Mouse (Mus musculus): ENCODE measurements around the gene Sptbn4.
A peak's percentile ranks its signal among the peaks of the same experiment; 100 is the strongest.

Gene Sptbn4

GRCm38 (mm10) chr7:27339114-27339513, 108.4 kb downstream of the Sptbn4 start:
- DNase-seq, result no peak

DNA sequence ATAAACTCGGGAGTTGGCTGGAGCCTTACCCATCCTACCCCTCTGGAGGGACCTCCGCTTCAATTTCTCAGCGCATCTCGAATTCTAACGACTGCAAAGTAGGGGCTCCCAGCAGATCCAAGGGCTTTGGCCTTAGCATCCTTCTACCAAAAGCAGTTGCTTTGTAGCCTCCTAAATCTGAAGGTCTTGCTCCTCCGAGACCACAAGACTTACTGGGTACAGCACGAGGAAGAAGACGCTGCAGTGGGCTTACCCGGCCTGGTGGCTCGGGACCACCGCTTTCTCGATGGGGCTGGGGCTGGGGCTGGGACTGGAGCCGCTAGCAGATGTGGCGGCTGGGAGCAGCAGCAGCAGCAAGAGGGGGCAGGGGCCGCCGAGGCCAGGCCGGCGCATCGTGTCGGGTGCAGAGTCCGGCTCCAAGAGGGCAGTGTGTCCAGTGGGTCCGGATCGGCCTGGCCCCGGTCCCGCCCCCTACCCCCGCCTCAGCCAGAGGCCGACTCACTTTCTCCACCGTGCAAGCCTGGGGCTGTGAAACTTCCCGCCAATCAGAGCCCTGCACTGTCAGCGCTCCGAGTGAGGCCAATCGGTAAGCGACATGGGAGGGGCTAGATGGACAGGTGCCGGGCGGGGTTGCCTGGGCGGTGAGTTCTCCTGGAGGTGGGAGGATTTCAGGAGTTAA, 110.2 kb downstream of the Sptbn4 start, which contains the start of gene Ltbp4:
Gene Ltbp4 (minus strand): TSS at position 518 of the 679 bp plus-strand sequence.
- peak; percentile 92 for DNase-seq

GRCm38 (mm10) chr7:27335928-27336823, 111.3 kb downstream of the Sptbn4 start:
- DNase-seq, result peak; percentile 99

DNA sequence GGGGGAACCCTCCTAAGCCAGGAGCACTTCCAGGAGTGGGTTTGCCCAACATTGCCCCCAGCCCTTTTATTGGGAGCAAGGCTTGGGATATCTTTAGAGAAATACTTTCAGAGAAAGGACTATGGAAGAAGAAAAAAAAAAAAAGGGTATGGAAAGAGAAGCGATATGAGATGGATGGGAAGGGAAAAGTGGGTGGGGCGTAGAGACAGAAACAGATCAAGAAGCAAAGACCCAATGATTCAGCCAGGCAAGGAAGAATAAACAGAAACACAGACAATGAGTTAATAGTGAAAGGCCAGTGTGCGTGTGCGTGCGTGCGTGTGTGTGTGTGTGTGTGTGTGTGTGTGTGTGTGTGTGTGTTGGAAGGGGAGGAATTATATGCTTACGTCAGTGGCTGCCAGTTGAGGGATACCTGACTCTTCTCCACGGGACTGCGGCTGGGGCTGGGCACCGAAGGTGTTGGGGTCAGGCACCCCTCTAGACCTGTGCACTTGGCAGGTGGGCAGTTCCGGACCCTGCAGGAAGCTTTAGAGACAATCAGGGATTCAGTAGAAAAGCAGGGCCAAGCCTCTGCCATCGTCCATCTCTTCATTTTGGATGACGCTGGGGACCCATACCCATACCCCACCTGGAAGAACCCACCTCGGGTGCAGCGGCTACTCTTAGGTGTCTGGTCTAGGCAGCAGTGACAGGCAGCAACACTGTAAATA, 112.3 kb downstream of the Sptbn4 start:
- DNase-seq, result peak; percentile 95

GRCm38 (mm10) chr7:27334405-27334911, 113.0 kb downstream of the Sptbn4 start:
- peak; percentile 99 for DNase-seq

- peak; percentile 98 for DNase-seq
These were observed 114.1 kb downstream of the Sptbn4 start for GRCm38 (mm10) chr7:27333316-27333941.

DNA sequence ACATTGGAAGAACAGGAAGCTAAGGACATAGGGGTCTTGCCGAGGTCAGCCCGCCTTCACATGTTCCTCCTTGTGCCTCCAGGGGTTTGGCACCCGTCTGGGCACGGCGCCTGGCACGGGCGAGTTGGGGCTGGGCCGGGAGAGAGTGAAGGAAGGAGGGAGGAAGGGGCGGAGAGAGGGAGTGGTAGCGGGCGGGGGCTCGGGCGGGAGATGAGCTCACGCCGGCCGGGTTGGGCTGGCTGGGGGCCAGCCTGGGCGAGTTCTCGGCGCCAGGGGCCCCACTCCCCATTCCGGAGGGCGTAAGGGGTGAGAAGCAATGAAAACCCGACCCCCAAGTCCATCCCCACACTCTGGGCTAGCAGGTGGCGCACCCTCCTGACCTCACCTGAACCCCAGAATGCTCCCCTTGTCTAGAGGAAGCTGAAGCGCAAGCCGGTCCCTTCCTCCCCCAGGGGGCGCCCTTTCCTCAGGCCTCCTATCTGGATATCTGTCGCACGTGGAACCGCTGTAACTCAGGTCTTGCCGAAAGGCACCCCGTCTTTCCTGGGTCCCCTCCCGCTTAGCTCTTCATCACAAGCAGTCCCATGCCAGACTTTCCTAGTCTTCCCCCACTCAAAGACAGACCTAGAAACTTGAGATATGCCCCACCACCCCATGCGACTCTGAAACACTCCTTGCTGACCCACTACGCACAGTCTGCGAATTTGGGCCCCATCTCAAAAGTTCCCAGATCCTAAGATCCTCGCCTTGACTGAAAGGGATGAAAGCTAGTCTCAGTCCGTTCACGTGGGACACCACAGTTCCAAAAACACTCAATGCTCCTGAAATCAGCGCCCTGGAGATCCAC, 114.9 kb downstream of the Sptbn4 start:
- peak; percentile 99 for DNase-seq

- no peak for DNase-seq
These were observed 115.6 kb downstream of the Sptbn4 start for GRCm38 (mm10) chr7:27331854-27332253.

GRCm38 (mm10) chr7:27331541-27331851, 116.0 kb downstream of the Sptbn4 start:
- no peak for DNase-seq

- peak; percentile 100 for DNase-seq
These were observed 116.6 kb downstream of the Sptbn4 start for GRCm38 (mm10) chr7:27330709-27331540.

GRCm38 (mm10) chr7:27329981-27330380, 117.5 kb downstream of the Sptbn4 start:
- peak; percentile 95 for DNase-seq

GRCm38 (mm10) chr7:27329326-27329947, 118.0 kb downstream of the Sptbn4 start:
- peak; percentile 98 for DNase-seq

DNA sequence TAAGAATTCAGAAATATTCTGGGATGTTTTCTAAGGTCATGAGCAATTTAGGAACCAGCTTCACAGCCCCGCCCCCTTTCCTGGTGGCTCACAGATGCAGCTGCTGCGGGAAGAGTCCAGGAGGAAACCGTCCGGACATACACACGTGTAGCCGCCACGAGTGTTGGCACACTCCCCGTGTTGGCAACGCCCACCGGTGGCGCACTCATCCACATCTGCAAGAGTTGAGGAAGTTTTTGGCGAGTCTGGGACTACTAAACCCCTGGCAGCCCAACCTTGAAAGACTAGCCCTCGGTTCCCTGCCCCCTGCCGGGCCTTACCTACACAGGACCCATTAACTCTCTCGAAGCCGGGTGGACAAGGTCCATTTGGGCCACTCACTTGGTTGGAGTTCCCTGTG, 118.8 kb downstream of the Sptbn4 start:
- DNase-seq, result peak; percentile 99

DNA sequence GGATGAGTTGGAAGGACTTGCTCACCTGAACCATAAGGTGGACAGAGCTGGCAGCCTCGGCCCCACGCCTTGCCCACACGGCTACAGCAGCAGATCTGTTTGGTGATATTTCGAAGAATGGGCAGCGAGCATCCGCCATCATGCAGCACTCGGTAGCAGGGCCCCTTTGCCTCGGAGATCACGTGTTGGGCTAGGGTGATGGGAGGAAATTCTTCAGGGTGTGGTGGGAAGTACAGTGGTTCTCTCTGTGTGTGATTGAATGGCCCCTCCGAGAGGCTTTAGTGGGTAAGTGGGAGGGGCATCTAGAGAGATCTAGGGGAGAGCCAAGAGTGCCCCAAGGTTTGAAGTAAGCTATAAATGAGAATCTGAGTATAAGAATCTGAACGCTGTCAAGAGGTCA, 119.3 kb downstream of the Sptbn4 start:
- DNase-seq, result peak; percentile 97

- peak; percentile 94 for DNase-seq
These were observed 120.0 kb downstream of the Sptbn4 start for GRCm38 (mm10) chr7:27327500-27327899.

DNA sequence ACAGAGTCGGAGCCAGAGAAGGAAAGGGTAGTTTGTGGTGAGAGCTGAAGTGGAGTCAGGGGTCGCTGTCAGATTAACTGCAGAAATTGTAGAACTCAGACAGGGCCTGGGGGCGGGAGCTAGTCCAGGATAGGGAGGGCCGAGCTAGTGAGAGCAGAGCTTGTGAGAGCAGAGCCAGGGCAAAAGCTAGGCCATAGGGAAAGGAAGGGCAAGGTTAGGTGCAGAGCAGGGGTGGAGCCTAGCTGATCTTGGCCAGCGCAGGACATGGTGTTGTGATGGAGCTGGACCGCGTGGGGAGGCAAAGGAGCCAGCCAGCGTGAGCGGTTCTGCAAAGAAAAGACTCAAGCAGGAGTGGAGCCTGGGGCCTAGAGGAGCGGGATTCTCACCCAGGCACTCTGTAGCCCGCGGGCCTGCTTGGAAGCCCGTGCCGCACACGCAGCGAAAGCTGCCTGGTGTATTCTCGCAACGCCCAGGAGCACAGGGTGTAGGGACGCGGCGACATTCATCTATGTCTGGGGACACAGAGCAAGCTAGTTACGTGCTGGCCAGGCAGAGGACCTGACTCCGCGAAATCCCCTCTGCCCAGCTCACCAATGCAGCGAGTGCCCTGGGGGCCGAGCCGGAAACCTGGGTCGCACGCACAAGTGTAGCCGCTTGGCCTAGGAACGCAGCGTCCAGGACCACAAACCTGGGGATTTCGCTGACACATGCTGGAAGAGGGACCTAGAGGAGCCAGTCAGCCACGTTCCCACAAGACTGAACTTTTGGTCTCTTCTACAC, 121.2 kb downstream of the Sptbn4 start:
- DNase-seq, result peak; percentile 99

GRCm38 (mm10) chr7:27325697-27326096, 121.8 kb downstream of the Sptbn4 start:
- DNase-seq, result peak; percentile 99

DNA sequence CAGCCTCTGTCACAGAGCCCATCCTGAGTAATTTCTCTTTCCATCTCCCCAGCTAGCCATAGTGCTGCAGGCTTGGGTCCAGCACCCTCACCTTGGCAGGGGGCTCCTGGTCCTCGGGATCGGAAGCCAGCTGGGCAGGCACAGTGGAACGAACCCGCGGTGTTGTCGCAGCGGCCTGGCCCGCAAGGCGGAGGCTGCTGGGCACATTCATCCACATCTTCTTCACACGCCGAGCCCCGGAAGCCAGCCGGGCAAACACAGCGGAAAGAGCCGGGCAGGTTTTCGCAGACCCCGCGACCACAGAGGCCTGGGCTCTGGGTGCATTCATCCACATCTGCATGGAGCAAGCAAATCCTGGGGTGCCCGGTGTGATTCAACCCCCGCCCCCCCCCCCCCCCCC, 122.6 kb downstream of the Sptbn4 start:
- peak; percentile 95 for DNase-seq

DNA sequence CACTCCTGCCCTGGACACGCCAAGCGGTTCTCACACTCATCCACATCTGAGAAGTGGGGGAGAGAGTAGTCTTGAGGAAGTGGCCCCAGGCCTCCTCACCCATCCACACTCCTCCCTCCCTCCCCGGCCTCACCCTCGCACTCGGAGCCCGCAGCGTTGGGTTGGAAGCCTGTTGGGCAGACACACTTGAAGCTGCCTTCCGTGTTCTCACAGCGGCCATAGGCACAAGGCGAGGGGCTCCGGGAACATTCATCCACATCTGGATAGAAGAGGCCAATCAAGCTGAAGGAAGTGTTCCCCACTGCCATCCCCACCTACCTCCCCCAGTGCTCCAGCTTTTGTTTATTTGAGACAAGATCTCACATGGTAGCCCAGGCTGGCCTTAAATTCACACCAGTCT, 123.3 kb downstream of the Sptbn4 start:
- DNase-seq, result peak; percentile 93

GRCm38 (mm10) chr7:27323001-27323400, 124.5 kb downstream of the Sptbn4 start:
- peak; percentile 90 for DNase-seq
